Mouse (Mus musculus): ENCODE measurements around the gene Kdm1b.

Gene Kdm1b

DNA sequence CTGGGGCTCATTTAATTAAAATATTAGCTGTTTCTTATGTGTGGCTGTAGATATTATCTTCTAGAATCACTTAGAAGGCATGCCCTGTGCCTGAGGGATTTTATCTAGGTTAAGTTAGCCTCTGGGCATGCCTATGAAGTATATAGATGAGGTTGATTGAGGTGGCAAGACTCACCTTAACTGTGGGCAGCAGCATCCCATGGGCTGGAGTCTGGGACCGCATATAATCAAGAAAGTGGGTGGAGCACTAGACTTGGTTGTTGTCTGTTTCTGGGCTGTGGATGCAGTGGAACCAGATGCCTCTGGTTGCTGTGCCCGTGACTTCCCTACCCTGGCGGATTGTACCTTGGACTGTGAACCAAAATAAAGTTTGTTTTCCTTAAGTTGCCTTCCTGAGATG is 68.8 kb downstream of the Kdm1b start:
- no peak for DNase-seq

DNA sequence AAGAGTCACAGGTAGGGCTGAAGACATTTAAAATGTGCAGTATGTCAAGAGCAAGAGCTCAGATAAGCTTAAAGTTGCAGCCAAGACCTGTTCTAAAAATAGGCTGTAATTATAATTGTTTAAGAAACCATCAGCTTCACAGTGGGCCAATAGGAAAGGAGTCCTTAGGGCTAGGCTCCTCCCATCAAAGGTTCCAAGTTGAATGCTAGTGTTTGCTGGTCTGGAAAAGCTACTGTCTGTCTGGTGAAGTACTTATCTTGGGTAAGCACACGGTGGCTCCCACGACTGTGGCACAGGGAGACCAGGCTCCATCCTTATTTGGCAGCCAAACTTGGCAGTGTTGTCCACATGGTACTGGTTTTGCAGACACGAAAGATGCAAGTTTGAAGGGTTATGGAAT is 69.6 kb downstream of the Kdm1b start:
- no peak for DNase-seq

DNA sequence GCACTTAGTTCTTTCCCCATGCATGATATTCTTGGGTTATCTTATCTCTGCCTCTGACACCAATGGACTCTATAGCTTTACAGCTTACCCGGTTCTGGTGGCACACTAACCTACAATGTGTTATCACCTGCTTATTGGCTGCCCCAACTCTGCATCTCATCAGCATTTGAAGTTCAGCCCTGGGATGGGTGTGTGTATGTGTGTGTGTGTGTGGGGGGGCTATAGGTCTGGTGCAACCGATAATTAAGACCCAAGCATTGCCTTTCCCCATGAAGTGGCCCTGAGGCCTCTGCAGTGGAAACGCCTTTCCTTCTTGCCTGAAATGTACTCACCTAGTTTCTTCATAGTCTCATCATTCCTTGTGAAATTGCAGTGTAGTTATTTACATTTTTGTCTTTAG is 72.7 kb downstream of the Kdm1b start:
- no peak for DNase-seq

DNA sequence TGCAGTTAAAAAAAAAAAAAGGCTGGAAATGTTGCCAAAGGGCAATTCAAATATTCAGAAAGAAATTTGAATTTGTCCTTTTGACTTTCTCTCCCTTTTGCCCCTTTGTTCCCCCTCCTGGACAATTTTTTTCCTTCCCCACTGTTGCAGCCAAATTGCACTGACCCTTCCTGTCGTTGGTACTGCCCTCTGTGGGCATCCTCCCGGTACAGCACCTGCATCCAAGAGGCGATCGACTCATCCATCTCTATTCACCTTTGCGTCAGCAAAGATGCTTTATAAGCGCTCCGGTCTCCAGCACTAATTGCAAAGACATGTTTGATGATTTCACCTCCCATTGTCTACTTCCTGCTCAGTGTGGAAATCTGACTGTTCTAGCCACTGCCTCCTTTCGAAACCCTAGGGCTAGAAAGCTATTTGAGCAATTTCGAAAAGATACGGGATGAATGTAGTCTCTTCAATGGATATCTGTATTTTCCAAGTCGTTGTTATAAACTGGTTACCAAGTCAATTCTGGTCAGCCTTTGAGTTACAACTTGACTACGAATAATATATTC is 78.1 kb downstream of the Kdm1b start:
- peak; percentile 60 for DNase-seq

DNA sequence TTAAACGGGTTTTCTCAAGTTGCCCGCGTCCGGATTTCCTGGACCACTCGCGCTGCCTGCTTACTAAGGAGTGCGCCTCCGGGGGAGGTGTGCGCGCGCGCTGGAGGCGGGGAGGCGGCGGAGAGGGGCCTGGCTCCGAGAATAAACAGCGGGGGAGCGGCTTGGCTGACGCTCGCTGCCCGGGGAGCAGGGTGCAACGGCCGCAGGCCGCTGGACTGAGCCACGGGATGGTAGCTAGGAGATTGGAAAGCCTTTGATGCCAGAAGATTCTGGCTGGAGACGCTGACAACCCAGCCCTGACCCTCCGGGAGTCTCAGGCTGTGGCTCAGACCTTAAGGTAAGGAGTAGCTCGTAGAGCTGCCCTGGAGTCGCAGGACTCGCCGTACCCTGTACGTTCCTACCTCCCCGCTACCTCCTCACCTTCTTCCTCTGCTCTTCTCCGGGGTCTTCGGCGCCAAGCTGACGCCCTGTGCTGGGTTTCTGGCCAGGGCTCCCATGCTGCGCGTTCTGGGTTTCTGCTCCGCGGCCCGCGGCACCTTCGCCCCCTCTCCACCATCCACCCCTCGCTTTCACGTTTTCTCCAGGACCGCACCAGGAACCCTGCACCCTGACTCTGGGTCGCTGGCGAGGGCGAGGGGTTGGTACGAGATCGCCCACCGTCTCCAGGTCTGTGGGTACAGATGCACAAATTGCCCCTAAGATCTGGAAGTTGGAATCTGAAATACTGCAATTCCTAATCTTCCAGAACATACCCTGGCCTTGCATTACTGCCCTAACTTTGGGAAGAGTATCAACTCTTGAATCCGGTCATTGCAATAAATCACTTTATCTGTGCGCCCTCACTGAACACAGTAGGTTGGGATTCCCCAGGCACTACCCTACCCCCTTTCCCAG is 79.5 kb downstream of the Kdm1b start, which contains the start of gene Rnf144b:
Rnf144b (plus strand) TSS at position 120 of the 894 bp plus-strand sequence.
- peak; percentile 75 for DNase-seq

DNA sequence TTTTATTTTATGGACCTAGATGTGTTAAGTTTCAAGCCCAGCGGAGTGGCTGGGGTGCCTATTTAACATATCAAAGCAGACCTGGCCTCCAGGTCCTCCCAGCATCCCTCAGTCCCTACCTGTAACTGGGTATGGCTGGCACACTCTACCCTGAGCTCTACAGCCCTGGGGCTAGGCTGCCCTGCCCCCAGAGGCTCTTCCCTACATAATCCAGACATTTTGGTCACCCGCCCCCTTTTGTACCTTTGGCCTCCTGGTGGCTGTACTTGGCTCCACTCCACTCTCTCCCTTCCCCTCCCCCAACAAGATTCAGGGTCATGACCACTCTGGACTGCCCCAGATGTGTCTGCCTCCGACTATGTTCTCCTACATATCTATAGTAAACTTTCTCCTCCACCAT is 81.2 kb downstream of the Kdm1b start:
- peak; percentile 60 for DNase-seq

DNA sequence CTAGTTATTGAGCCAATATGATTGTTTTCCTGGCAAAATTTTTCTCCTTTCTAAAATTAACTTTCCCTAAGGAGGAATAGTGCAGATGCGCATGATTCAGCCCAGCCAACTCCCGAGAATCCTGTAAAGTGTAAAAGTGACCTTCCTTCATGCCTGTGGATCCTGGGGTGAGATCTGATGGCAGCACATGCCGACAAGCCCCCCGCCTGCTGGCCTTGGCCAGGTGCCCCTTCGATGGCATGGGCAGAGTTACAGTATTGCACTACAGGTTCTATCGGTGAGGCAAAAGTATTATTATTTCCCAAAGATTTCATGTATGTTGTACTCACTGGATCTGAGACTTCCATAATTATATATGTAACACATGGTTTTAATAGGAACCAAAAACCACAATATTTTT is 81.7 kb downstream of the Kdm1b start:
- no peak for DNase-seq

DNA sequence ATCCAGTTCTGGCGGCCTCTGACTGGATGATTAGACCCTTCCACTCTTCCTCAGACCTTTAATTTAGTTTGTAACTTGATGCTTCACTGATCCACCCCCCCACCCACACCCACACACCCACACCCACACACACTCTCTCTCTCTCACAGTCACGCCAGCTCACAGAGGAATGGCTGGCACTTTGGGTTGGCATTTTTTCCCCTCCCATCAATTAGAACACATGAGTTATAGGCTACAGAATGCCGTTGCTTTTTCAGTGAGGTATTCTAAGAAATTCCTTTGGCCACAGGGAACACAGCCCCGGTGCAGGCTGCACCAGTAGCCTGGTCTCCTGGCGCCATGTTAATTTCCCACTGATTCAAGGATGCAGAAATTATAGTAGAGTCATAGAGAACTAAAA is 82.3 kb downstream of the Kdm1b start:
- no peak for DNase-seq

DNA sequence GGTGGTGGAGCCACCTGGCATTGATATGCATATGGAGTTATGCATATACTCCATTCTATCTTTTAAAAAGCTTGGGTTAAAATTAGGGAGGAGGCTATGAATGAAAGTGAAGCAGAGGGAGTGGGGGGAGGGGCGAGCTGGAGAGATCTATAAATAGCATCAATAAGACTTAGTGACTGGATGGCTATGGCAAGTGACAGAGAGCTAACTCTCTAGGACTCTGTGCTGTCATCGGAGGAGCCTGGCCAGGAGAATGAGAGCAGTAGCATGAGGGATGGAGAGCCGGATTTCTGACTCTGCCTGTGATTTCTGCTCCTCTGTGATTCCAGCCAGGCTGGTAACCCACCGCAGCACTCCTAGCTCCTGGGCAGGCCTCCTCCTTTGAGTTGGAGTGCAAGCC is 85.8 kb downstream of the Kdm1b start:
- peak; percentile 36 for DNase-seq

DNA sequence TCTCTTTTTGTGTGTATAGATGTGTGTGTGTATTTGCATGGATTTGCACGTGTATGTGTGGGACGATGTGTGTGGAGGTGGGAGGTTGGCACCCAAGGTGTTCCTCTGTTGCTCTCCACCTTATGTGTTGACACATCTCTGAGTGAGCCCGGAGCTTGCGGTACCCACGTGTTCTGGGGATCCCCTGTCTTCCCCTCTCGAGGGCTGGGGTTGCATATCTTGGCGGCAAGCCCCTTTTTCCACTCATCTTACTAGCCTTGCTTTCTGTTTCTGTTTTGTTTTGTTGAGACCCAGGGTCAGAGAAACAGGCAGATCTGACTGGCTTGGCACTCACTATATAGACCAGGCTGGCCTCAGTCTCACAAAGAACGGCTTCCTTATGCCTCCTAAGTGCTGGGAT is 89.8 kb downstream of the Kdm1b start:
- DNase-seq: no peak

DNA sequence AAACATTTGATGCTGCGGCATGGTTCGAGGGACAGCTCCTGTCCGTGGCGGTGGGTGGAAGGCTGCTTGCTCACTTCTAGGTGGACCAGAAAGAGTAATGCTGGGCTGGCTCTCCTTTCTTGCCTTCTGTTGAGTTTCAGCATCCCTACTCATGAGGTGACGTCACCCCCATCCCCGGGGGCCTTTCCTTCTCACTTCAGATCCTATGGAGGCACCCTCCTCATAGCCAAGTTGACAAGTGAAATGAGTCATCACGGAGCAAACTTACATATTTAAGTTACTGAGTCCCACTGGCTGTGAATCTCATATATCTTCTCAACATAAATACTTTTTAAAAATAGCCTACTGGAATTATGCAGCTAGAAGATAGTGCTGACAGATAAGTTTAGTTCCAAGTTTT is 91.5 kb downstream of the Kdm1b start:
- no peak for DNase-seq

All from retina, postnatal 1 day (tissue).